Mouse (Mus musculus) midbrain, embryonic 11.5 days (tissue): ENCODE measurements around the gene A2ml1. TPM values are rescaled to one million over a fixed set of nuclear protein-coding genes. Genes with fewer than 3 reads are reported as not detected.

ENCODE experiments used
- ATAC-seq: fragments of 200-750 bp; cut with Nextera tagmentation; 2 replicates; pipeline ENCODE4 v1.8.0; 2017; ENCODE audit warnings: moderate TSS enrichment, moderate library complexity; ENCODE audit not compliant: low FRiP score
- DNase-seq: peaks from one replicate; pipeline ENCODE4 v3.0.0; 2015; ENCODE audit warnings: low spot score; ENCODE audit errors: missing footprints
- H3K27ac ChIP-seq: fragments of 300-500 bp; sonication (generic); 2 replicates; pipeline ENCODE4 v1.5.1; 2014; ENCODE audit warnings: low read depth, low read length
- H3K27me3 ChIP-seq: fragments of 300-500 bp; sonication (generic); 2 replicates; pipeline ENCODE4 v1.6.1; 2014; ENCODE audit warnings: mild to moderate bottlenecking, low read length, moderate library complexity, mixed read lengths; ENCODE audit not compliant: control insufficient read depth, insufficient read depth
- H3K36me3 ChIP-seq: fragments of 300-500 bp; sonication (generic); 2 replicates; pipeline ENCODE4 v1.6.1; 2014; ENCODE audit warnings: mild to moderate bottlenecking, low read length, moderate library complexity, mixed read lengths; ENCODE audit not compliant: control insufficient read depth, insufficient read depth
- H3K4me1 ChIP-seq: fragments of 300-500 bp; sonication (generic); 2 replicates; pipeline ENCODE4 v1.6.1; 2014; ENCODE audit warnings: low read length; ENCODE audit not compliant: control insufficient read depth, insufficient read depth
- H3K4me2 ChIP-seq: fragments of 300-500 bp; sonication (generic); 2 replicates; pipeline ENCODE4 v1.6.1; 2014; ENCODE audit warnings: mild to moderate bottlenecking, moderate library complexity
- H3K4me3 ChIP-seq: fragments of 300-500 bp; sonication (generic); 2 replicates; pipeline ENCODE4 v1.5.1; 2014; ENCODE audit warnings: low read depth, low read length
- H3K9ac ChIP-seq: fragments of 300-500 bp; sonication (generic); 2 replicates; pipeline ENCODE4 v1.6.1; 2014; ENCODE audit warnings: low read length
- H3K9me3 ChIP-seq: fragments of 300-500 bp; sonication (generic); 2 replicates; pipeline ENCODE4 v1.6.1; 2016; ENCODE audit warnings: low read length; ENCODE audit not compliant: control insufficient read depth
- WGBS: fragments of 180-500 bp; shearing (Covaris S2); extraction: QIAGEN DNeasy Blood & Tissue Kit; methylation state at CpG from one replicate; pipeline ENCODE4 v1.1.7; 2014; 5-methylcytosine and 5-hydroxymethylcytosine counted together
- polyA plus RNA-seq: library from polyadenylated mRNA; unstranded; fragments of >200 nt; fragmentation: Nextera tagmentation; extraction: Ambion mirVana; gene quantifications from 2 replicates; pipeline ENCODE4 v1.2.1, GENCODE M21; 2014

The A2ml1 gene
- polyA plus RNA-seq, 1 experiment from 2014 or later, result not detected

DNA sequence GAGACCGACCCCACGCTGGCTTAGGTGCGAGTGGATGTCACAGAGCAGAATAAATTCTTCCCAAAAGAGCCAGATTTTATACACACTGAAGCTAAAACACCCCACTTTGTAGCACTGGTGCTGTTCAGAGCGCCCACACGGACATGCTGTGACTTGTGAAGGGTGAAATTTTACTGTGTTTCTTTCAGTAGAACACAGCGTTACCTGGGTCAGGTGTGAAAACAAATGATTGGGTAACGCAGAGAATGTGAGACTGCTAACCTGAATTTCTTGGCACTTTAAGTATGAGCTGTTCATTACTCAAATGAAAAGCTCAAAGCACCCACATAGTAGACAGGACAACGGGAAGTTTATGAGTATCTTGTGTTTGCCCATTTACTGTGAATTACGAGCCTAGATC, 4.1 kb downstream of the A2ml1 start:
- WGBS, result 89% methylated on average over 9 of the region's 9 CpGs
- H3K9me3 ChIP-seq, result no peaks in the 10 kb centered on the region
- no peak overlapping the region for H3K27ac ChIP-seq
- H3K27me3 ChIP-seq, result no peaks in the 10 kb centered on the region
- H3K4me2 ChIP-seq, result no peak overlapping the region
- ATAC-seq, result no peak
- H3K36me3 ChIP-seq, result no peaks in the 10 kb centered on the region
- DNase-seq, result no peak
- H3K4me3 ChIP-seq, result no peak overlapping the region
- H3K4me1 ChIP-seq, result no peaks in the 10 kb centered on the region
- no peak overlapping the region for H3K9ac ChIP-seq

GRCm38 (mm10) chr6:128566589-128566988, 14.8 kb downstream of the A2ml1 start:
- no peak overlapping the region for H3K27ac ChIP-seq
- no peak overlapping the region for H3K4me2 ChIP-seq
- no peak for ATAC-seq
- no peaks in the 10 kb centered on the region for H3K36me3 ChIP-seq
- no peaks in the 10 kb centered on the region for H3K27me3 ChIP-seq
- WGBS, result 95% methylated on average over 11 of the region's 11 CpGs
- no peak overlapping the region for H3K9ac ChIP-seq
- DNase-seq, result no peak
- H3K4me3 ChIP-seq, result no peak overlapping the region
- no peaks in the 10 kb centered on the region for H3K9me3 ChIP-seq
- H3K4me1 ChIP-seq, result no peaks in the 10 kb centered on the region

- Histone ChIP-seq H3K27ac (no peak overlapping the region), H3K4me2 (no peak overlapping the region), H3K36me3 (no peaks in the 10 kb centered on the region), H3K4me3 (no peak overlapping the region), H3K9ac (no peak overlapping the region), H3K4me1 (no peaks in the 10 kb centered on the region), H3K9me3 (no peaks in the 10 kb centered on the region), H3K27me3 (no peaks in the 10 kb centered on the region)
- WGBS, result 95% methylated on average over 7 of the region's 7 CpGs
- no peak for DNase-seq
- ATAC-seq, result no peak
Observed at GRCm38 (mm10) chr6:128554049-128554448, 27.4 kb downstream of the A2ml1 start.

DNA sequence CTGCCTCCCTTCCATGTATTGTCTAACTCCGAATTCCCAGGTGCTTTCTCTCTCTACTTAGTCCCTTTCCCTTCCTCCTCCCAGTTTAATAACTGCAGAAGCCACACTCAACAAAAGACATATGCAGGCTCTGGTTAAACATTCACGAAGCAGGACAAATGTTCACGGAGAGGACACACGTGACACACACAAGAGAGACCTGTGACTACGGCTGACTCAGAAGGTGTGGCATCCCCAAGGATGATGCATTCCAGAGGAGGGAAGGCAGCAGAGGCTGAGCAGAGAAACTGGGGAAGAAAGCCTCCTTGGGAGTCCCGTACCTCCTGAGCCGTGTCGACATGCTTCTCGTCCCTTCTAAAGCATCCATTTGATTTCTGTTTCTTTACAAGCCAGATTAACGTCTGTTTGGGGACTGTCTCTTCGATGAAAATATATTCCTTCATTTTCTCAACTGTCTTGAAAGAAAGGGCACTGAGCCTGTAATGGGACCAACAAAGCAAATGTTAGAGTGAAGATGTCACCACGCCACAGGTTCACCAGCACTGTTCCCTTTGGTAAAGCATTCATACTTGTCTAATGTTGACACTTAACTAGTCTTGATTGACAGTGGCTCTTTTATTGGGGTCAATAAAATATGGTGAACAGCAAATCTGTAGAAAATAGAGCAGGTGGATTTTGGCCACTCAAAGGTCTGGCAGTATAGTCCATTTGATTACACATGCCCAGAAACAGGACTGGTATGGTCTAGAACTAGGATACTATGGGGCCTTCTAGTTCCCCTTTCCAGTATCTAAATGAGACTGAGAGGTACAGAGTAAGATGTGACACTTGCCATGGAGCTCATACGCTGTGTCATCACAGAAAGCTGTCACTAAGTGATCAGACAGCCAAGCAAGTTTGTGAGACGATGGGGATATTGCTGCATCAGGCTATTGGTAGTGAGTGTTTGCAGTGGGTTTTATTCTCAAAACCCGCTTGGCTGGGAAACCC, 31.6 kb downstream of the A2ml1 start:
- Histone ChIP-seq H3K36me3 (no peaks in the 10 kb centered on the region), H3K4me2 (no peak overlapping the region), H3K9me3 (no peaks in the 10 kb centered on the region), H3K27ac (no peak overlapping the region), H3K4me3 (no peak overlapping the region), H3K27me3 (no peaks in the 10 kb centered on the region), H3K4me1 (no peaks in the 10 kb centered on the region), H3K9ac (no peak overlapping the region)
- DNase-seq (no peak), ATAC-seq (no peak)
- WGBS, result 75% methylated on average over 15 of the region's 15 CpGs

DNA sequence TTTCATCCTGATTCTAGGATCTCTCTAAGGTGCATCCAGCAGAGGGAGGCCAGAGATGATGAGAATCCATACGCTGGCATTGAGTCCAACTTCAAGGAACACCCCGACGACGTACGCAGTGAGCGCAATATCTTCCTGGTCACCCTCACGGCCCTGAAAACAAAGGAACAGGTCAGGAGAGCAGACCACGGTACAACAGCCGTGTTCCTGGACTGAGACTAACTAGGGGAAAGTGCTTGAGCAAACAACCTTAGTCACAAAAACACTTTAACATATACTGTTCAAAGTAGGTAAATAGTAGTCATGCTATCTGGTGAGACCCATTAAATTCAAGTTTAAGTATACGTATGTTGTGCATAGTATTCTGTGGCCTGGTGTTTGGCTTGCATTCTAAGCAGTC, 32.9 kb downstream of the A2ml1 start:
- Histone ChIP-seq H3K27me3 (no peaks in the 10 kb centered on the region), H3K9ac (no peak overlapping the region), H3K36me3 (no peaks in the 10 kb centered on the region), H3K4me1 (no peaks in the 10 kb centered on the region), H3K27ac (no peak overlapping the region), H3K4me3 (no peak overlapping the region), H3K9me3 (no peaks in the 10 kb centered on the region), H3K4me2 (no peak overlapping the region)
- ATAC-seq (no peak), DNase-seq (no peak)
- 90% methylated on average over 10 of the region's 10 CpGs for WGBS

- DNase-seq, result no peak
- Histone ChIP-seq H3K27ac (no peak overlapping the region), H3K4me3 (no peak overlapping the region), H3K9me3 (no peaks in the 10 kb centered on the region), H3K36me3 (no peaks in the 10 kb centered on the region), H3K4me1 (no peaks in the 10 kb centered on the region), H3K27me3 (no peaks in the 10 kb centered on the region), H3K9ac (no peak overlapping the region), H3K4me2 (no peak overlapping the region)
- WGBS, result 84% methylated on average over 4 of the region's 4 CpGs
- ATAC-seq, result no peak
Observed at GRCm38 (mm10) chr6:128545402-128545801, 36.0 kb downstream of the A2ml1 start.

- Histone ChIP-seq H3K27me3 (no peaks in the 10 kb centered on the region), H3K36me3 (no peaks in the 10 kb centered on the region), H3K27ac (no peak overlapping the region), H3K4me3 (no peak overlapping the region), H3K4me1 (no peaks in the 10 kb centered on the region), H3K9me3 (no peaks in the 10 kb centered on the region), H3K9ac (no peak overlapping the region), H3K4me2 (no peak overlapping the region)
- WGBS, result 82% methylated on average over 13 of the region's 13 CpGs
- DNase-seq (no peak), ATAC-seq (no peak)
Observed at GRCm38 (mm10) chr6:128543226-128543625, 38.2 kb downstream of the A2ml1 start.

GRCm38 (mm10) chr6:128535250-128535649, 46.2 kb downstream of the A2ml1 start:
- WGBS, result 89% methylated on average over 2 of the region's 2 CpGs
- no peak overlapping the region for H3K27ac ChIP-seq

GRCm38 (mm10) chr6:128533296-128533695, 48.1 kb downstream of the A2ml1 start:
- no peaks in the 10 kb centered on the region for H3K36me3 ChIP-seq
- H3K4me3 ChIP-seq, result no peak overlapping the region
- no peak for ATAC-seq
- H3K9ac ChIP-seq, result no peak overlapping the region
- no peaks in the 10 kb centered on the region for H3K27me3 ChIP-seq
- 91% methylated on average over 6 of the region's 6 CpGs for WGBS
- H3K4me2 ChIP-seq, result no peak overlapping the region
- no peaks in the 10 kb centered on the region for H3K9me3 ChIP-seq
- no peak for DNase-seq
- H3K27ac ChIP-seq, result no peak overlapping the region
- no peaks in the 10 kb centered on the region for H3K4me1 ChIP-seq

More at GRCm38 (mm10) chr6:128535250-128535649, 46.2 kb downstream of the A2ml1 start:
- Histone ChIP-seq H3K4me3 (no peak overlapping the region), H3K9me3 (no peaks in the 10 kb centered on the region), H3K9ac (no peak overlapping the region), H3K4me1 (no peaks in the 10 kb centered on the region), H3K36me3 (no peaks in the 10 kb centered on the region), H3K27me3 (no peaks in the 10 kb centered on the region), H3K4me2 (no peak overlapping the region)
- DNase-seq, result no peak
- ATAC-seq, result no peak
